Mouse (Mus musculus) midbrain, embryonic 12.5 days (tissue): ENCODE results near the gene Cyren. TPM values are rescaled to one million over a fixed set of nuclear protein-coding genes. Genes with fewer than 3 reads are reported as not detected.

Source experiments
- ATAC-seq: fragments of 200-750 bp; cut with Nextera tagmentation; 2 replicates; pipeline ENCODE4 v1.8.0; 2017; ENCODE audit warnings: low read depth, moderate TSS enrichment, moderate library complexity; ENCODE audit not compliant: low FRiP score
- H3K27ac ChIP-seq: fragments of 300-500 bp; sonication (generic); replicated peaks from 2 replicates; pipeline ENCODE4 v1.5.1; 2016; ENCODE audit warnings: mild to moderate bottlenecking
- H3K27me3 ChIP-seq: fragments of 300-500 bp; sonication (generic); 2 replicates; pipeline ENCODE4 v1.6.1; 2016; ENCODE audit warnings: mild to moderate bottlenecking
- H3K36me3 ChIP-seq: fragments of 300-500 bp; sonication (generic); 2 replicates; pipeline ENCODE4 v1.6.1; 2016
- H3K4me1 ChIP-seq: fragments of 300-500 bp; sonication (generic); 2 replicates; pipeline ENCODE4 v1.6.1; 2016
- H3K4me2 ChIP-seq: fragments of 300-500 bp; sonication (generic); replicated peaks from 2 replicates; pipeline ENCODE4 v1.6.1; 2016; ENCODE audit warnings: mild to moderate bottlenecking, moderate library complexity
- H3K4me3 ChIP-seq: fragments of 300-500 bp; sonication (generic); 2 replicates; pipeline ENCODE4 v1.5.1; 2016; ENCODE audit warnings: mild to moderate bottlenecking
- H3K9ac ChIP-seq: fragments of 300-500 bp; sonication (generic); replicated peaks from 2 replicates; pipeline ENCODE4 v1.6.1; 2016; ENCODE audit warnings: mild to moderate bottlenecking, moderate library complexity
- H3K9me3 ChIP-seq: fragments of 300-500 bp; sonication (generic); 2 replicates; pipeline ENCODE4 v1.6.1; 2016; ENCODE audit warnings: mild to moderate bottlenecking
- WGBS: fragments of 180-500 bp; shearing (Covaris S2); methylation state at CpG from one replicate; pipeline ENCODE4 v1.1.7; 2016; 5-methylcytosine and 5-hydroxymethylcytosine counted together
- polyA plus RNA-seq: library from polyadenylated mRNA; unstranded; fragments of >200 nt; fragmentation: Nextera tagmentation; extraction: Ambion mirVana; gene quantifications from 2 replicates; pipeline ENCODE4 v1.2.1, GENCODE M21; 2016

Gene Cyren
- 15.3 and 15.6 TPM in 2 replicates for polyA plus RNA-seq

DNA sequence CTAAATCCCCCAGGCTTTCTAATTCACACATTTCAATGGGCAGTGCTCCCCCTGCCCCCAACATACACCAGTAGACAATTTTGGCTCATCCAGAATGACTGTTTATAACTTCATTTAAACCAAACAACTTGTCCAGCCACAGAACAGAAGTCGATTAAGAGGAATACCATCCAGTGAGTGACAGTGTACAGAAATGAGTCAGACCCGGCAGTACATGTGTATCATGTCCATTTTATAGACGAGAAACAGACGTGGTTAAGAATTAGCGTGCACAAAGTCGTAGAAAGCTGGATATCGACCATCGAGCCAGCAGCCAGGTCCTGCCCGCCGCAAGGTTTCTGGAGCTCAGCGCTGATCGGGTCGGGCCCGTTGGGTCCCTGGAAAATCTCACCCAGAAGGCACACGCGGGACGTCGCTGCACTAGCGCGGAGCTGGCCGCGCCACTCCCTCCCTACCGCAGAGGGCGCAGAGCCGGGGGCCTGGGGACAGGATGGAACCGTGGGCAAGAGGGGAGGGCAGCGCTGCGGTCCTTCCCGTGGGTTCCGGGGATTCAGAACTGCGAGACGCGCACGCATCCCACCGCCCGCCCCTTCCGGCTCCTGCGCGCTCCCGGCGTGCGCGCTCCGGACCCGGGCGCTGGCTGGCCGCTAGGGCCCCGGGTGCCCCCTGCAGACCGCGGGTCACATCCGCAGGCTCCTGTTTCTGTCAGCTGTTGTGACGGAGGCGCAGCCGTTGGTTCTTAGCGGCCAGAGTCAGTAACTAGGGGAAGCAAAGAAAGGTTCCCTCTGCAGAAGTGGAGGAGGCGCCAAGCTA lies at the start of gene Cyren:
TSS of gene Cyren (minus strand) at position 552 of the 813 bp plus-strand sequence.
- WGBS = under 1% methylated on average over 55 of the region's 56 CpGs
- H3K4me2 ChIP-seq = peak within 1 kb of the TSS; percentile 75
- H3K4me1 ChIP-seq = peaks cover 20% of the 10 kb centered on the region
- ATAC-seq = peak; percentile 94
- peak within 1 kb of the TSS; percentile 82 for H3K9ac ChIP-seq
- H3K36me3 ChIP-seq = peaks cover 28% of the 10 kb centered on the region
- no peaks in the 10 kb centered on the region for H3K9me3 ChIP-seq
- peak within 1 kb of the TSS; percentile 89 for H3K27ac ChIP-seq
- no peaks in the 10 kb centered on the region for H3K27me3 ChIP-seq
- H3K4me3 ChIP-seq = peak within 1 kb of the TSS; percentile 74

DNA sequence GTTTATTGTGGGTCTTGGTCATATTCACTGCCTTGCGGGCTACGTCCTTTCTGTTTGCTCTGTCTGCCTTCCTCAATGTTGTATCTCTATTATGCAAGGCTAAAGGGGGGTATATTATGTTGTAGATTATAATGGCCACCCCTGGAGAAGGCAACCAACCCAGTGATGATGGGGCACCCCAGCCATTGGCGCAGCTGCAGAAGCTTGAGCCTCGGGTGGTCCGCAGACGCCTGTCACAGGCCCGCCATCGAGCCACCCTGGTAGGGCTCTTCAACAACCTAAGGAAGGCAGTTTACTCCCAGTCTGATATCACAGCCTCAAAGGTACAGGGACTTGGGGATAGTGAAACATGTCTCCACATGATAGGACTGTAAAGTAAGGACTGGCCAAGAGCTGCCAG lies 49.7 kb upstream of the Cyren start:
- H3K9me3 ChIP-seq = no peaks in the 10 kb centered on the region
- no peaks in the 10 kb centered on the region for H3K4me1 ChIP-seq
- no peak overlapping the region for H3K4me2 ChIP-seq
- H3K27ac ChIP-seq = no peak overlapping the region
- no peak overlapping the region for H3K4me3 ChIP-seq
- 94% methylated on average over 8 of the region's 8 CpGs for WGBS
- no peak overlapping the region for H3K9ac ChIP-seq
- no peaks in the 10 kb centered on the region for H3K36me3 ChIP-seq
- no peaks in the 10 kb centered on the region for H3K27me3 ChIP-seq
- no peak for ATAC-seq

DNA sequence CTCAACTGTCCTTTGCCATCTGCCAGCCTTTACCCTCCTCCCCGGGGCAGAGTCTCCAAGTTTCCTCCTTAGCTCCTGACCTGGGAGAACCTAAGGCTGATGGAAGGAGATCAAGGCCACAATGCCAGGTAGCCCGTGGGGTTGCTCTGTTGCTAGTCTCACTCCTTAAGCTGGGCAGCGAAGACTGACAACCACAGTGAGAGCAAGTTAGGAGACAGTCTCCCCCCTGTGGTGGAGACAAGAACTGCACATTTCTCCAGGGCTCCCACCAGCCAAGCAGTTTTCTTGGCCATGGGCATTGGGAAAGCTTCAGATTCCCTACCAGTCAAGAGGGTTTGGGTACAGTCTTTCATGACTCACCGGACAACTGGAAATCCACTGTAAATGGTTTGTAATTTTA lies 49.3 kb upstream of the Cyren start:
- Histone ChIP-seq H3K9ac (no peak overlapping the region), H3K27me3 (no peaks in the 10 kb centered on the region), H3K4me1 (no peaks in the 10 kb centered on the region), H3K36me3 (no peaks in the 10 kb centered on the region), H3K9me3 (no peaks in the 10 kb centered on the region), H3K4me2 (no peak overlapping the region), H3K4me3 (no peak overlapping the region), H3K27ac (no peak overlapping the region)
- ATAC-seq = 0 out of 2 replicates have a peak, but pooled peaks have one; percentile 23
- WGBS = 34% methylated on average over 4 of the region's 4 CpGs

DNA sequence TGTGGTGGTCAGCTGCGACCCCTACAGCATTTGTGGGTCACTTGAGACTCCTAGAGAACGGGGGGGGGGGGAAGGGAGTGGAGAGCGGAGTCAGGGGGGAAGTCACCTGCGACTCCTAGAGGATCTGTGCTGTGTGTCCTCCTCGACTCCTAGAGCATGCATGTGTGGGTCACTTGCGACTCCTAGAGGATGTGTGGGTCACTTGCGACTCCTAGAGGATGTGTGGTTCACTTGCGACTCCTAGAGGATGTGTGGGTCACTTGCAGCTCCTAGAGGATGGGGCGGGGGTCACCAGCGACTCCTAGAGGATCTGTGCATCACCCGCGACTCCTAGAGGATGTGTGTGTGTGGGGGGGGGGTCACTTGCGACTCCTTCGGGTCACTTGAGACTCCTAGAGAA lies 44.1 kb upstream of the Cyren start:
- Histone ChIP-seq H3K4me1 (no peaks in the 10 kb centered on the region), H3K9me3 (no peaks in the 10 kb centered on the region), H3K4me3 (no peak overlapping the region), H3K9ac (no peak overlapping the region), H3K27ac (no peak overlapping the region), H3K27me3 (no peaks in the 10 kb centered on the region), H3K4me2 (no peak overlapping the region), H3K36me3 (no peaks in the 10 kb centered on the region)
- ATAC-seq = 0 out of 2 replicates have a peak, but pooled peaks have one; percentile 54
- 46% methylated on average over 13 of the region's 14 CpGs for WGBS

DNA sequence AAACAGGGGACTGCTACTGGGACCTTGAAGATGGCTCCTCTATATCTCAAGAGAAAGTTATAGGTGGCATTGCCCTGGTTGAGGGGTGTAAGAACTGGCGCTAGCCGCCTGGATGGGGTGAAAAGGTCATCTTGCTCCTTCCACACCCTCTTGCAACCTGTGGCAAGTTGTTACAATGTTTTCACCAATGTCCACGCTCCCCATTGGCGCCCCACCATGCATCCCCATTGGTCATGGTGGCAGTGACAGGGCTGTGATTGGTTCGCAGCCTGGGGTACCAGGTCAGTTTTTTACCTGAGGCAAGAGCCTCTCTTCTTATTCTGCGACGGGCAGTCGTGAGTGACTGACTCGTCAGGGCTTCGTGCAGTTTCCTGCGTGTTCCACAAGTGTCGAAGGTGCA lies 42.8 kb upstream of the Cyren start:
- no peaks in the 10 kb centered on the region for H3K9me3 ChIP-seq
- H3K4me3 ChIP-seq = no peak overlapping the region
- H3K27me3 ChIP-seq = no peaks in the 10 kb centered on the region
- H3K4me2 ChIP-seq = no peak overlapping the region
- H3K4me1 ChIP-seq = no peaks in the 10 kb centered on the region
- ATAC-seq = no peak
- no peaks in the 10 kb centered on the region for H3K36me3 ChIP-seq
- no peak overlapping the region for H3K9ac ChIP-seq
- 95% methylated on average over 12 of the region's 12 CpGs for WGBS
- H3K27ac ChIP-seq = no peak overlapping the region

DNA sequence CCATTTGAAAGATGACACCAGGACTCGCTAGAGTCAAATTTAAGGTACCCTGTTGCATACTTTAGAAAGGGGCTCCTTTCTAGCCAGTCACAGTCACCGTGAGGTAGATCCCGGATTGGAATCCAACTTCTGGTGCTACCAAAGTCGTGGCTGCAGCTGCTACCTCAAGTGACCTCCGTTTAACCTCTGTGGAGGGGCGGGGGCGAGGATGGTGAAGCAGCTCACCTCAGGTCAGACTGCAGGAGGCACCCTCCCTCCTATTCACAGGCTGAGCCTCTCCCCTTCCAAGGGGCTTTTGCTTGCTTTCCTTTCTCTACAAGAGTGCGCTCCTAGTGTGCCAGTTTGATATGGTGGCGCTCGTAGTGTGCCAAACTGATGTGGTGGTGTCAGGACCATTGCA lies 42.1 kb upstream of the Cyren start, which contains the start of gene Stra8:
TSS of gene Stra8 (plus strand) at position 208 of the 400 bp plus-strand sequence.
- H3K4me3 ChIP-seq = no peak within 1 kb of the TSS
- H3K36me3 ChIP-seq = no peaks in the 10 kb centered on the region
- no peak for ATAC-seq
- H3K4me1 ChIP-seq = no peaks in the 10 kb centered on the region
- no peak within 1 kb of the TSS for H3K4me2 ChIP-seq
- no peak within 1 kb of the TSS for H3K9ac ChIP-seq
- H3K27ac ChIP-seq = no peak within 1 kb of the TSS
- no peaks in the 10 kb centered on the region for H3K9me3 ChIP-seq
- no peaks in the 10 kb centered on the region for H3K27me3 ChIP-seq
- WGBS = 51% methylated on average over 10 of the region's 10 CpGs

DNA sequence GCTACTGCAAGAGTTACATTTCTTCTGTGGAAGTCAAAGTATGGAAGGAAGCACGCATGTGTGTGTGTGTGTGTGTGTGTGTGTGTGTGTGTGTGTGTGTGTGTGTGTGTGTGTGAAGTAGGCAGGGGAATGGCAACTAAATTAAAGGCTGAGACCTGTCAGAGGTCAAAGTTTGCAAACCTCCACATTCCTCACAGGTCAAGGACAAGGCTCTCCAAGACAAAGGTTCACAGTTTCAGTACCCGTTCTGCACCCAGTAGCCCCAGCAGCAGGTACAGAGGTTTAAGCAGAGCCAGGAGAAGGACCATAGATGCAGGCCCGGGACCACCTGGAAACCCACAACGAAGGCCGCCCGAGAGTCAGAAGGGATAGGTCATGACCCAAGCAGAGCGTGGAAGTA lies 41.3 kb upstream of the Cyren start:
- H3K36me3 ChIP-seq = no peaks in the 10 kb centered on the region
- no peak overlapping the region for H3K9ac ChIP-seq
- no peak overlapping the region for H3K4me2 ChIP-seq
- no peak for ATAC-seq
- no peak overlapping the region for H3K4me3 ChIP-seq
- WGBS = 82% methylated on average over 7 of the region's 7 CpGs
- H3K27me3 ChIP-seq = no peaks in the 10 kb centered on the region
- H3K9me3 ChIP-seq = no peaks in the 10 kb centered on the region
- H3K4me1 ChIP-seq = no peaks in the 10 kb centered on the region
- H3K27ac ChIP-seq = no peak overlapping the region

DNA sequence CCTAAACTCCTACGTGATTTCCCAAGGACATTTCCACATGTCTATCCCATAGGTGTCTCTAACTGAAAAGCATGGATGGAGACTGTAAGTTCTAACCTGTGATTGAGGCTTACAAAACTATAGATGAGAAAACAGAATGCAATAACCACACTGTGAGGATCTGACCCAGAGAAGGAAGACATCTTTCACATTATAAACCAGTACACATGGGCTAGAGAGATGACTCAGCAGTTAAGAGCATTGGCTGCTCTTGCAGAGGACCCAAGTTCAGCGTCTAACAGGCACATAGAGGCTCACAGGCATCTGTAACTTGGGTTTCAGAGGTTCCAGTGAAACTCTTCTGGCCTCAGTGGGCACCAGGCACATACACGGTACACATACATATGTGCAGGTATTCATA lies 36.6 kb upstream of the Cyren start:
- no peaks in the 10 kb centered on the region for H3K36me3 ChIP-seq
- H3K9me3 ChIP-seq = no peaks in the 10 kb centered on the region
- ATAC-seq = no peak
- H3K4me2 ChIP-seq = no peak overlapping the region
- H3K9ac ChIP-seq = no peak overlapping the region
- H3K4me1 ChIP-seq = peaks cover 7% of the 10 kb centered on the region
- no peaks in the 10 kb centered on the region for H3K27me3 ChIP-seq
- WGBS = 79% methylated on average over 3 of the region's 3 CpGs
- H3K27ac ChIP-seq = no peak overlapping the region
- H3K4me3 ChIP-seq = no peak overlapping the region

DNA sequence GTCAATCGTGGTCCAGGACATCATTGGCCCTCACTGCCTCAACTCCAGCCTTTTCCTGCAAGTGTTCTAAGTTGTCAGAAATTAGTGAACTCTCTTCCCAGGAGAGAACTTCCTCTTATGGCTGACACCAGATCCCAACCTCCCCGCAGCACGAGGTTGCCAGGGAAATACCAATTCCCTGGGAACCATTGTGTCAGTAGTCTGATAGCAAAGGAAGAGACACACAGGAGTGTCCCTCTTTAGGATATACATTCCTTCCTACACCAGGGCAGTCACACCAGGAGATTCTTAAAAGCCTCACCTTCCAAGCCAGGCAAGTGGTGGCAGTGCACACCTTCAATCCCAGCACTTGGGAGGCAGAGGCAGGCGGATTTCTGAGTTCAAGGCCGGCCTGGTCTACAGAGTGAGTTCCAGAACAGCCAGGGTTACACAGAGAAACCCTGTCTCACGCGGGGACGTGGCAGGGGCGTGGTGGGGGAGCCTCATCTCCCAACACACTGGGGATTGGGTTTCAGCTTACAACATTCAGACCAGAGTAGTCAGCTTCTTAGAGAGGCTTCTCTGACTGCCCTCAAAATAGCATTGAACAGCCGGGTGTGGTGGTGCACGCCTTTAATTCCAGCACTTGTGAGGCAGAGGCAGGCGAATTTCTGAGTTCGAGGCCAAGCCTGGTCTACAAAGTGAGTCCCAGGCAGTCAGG lies 35.6 kb upstream of the Cyren start:
- no peak overlapping the region for H3K9ac ChIP-seq
- H3K27ac ChIP-seq = no peak overlapping the region
- peaks cover 11% of the 10 kb centered on the region for H3K4me1 ChIP-seq
- ATAC-seq = no peak
- WGBS = 87% methylated on average over 13 of the region's 13 CpGs
- H3K4me3 ChIP-seq = no peak overlapping the region
- no peaks in the 10 kb centered on the region for H3K36me3 ChIP-seq
- no peak overlapping the region for H3K4me2 ChIP-seq
- H3K9me3 ChIP-seq = no peaks in the 10 kb centered on the region
- H3K27me3 ChIP-seq = no peaks in the 10 kb centered on the region

DNA sequence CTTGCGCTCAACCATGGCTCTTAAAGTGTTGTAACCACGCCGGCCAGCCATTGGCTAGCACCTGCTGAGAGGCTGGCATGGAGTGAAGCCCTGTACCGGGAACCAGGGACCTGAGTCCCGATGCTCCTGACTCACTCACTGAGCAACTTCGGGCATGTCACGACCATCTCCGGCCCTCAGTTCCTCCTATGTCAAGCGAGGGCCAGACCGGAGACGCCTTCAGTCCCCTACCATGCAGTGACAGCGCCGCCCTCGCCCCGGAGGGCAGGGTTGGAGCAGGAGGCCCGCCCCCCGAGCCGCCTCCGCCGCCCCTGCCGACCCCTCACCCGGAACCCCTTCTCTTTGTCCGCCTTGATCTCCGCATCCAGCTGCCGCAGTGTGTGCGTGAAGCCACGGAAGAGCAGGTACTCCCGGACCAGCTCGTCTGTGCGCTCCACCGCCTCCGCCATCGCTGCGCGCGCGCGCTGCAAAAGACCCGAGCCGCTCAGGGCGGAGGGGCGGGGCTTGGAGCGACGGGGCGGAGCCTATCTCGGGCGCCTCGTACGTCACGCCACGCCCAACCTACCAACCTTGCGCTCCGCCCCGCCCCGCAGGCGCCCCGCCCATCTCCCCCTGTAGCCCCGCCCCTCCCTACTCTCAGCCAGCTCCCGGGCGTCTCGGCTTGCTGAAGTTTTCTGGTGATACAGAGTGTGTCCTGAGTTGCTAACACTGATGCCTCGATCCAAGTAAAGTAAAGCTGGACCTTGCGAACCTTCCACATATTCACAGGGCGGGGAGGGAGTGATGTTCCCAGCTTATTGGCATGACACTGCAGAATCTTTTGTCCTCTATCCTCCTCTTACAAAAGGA lies 32.7 kb upstream of the Cyren start, which contains the start of gene Wdr91:
TSS of gene Wdr91 (minus strand) at position 506 of the 849 bp plus-strand sequence.
- Histone ChIP-seq H3K9ac (peak within 1 kb of the TSS; percentile 71), H3K4me3 (peak within 1 kb of the TSS; percentile 75), H3K36me3 (peaks cover 17% of the 10 kb centered on the region), H3K4me1 (peaks cover 11% of the 10 kb centered on the region), H3K27me3 (no peaks in the 10 kb centered on the region), H3K9me3 (no peaks in the 10 kb centered on the region), H3K27ac (peak within 1 kb of the TSS; percentile 80), H3K4me2 (peak within 1 kb of the TSS; percentile 69)
- WGBS = under 1% methylated on average over 63 of the region's 64 CpGs
- peak; percentile 93 for ATAC-seq

DNA sequence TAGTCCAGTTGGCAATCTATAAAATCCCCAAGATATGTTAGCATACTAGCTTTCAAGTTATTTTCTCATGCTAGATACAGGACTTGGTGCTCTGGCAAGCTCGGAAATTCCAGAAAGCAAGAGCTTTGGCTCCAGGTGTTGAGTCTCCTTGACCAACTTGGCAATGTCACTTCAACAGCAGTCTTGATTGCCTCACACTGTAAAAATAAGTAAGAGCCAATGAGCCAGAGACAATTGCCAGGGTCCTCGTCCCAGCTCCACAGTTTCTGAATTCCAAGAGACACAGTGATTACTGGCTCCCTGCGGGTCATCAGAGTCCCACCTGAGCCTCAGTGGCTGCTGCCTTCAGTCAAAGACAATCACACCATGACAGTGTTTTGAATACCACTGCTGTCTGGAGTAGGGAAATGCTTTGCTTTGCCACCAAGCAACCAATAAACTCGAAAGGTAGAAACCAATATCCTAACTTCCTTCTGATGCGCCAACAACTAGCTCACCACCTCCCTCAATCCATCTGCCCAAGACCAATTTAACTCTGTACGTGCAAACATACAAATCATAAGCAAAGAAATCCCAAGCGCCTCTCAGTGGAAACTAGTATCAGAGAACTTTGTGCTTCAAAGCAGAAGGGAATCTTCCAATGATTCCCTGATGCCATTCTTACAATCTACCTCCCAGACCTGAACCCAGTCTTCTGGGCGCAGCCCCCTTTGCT lies 31.9 kb upstream of the Cyren start:
- Histone ChIP-seq H3K27me3 (no peaks in the 10 kb centered on the region), H3K4me2 (peak overlapping the region; percentile 69), H3K4me3 (peak overlapping the region; percentile 75), H3K9ac (peak overlapping the region; percentile 71), H3K36me3 (peaks cover 22% of the 10 kb centered on the region), H3K27ac (peak overlapping the region; percentile 80; the same call in 1 of the 2 replicates), H3K4me1 (peaks cover 11% of the 10 kb centered on the region), H3K9me3 (no peaks in the 10 kb centered on the region)
- 59% methylated on average over 8 of the region's 8 CpGs for WGBS
- ATAC-seq = no peak
